Mouse (Mus musculus) urinary bladder, postnatal 25 days (tissue): Measurements from ENCODE around the gene Klhdc8a.
"Not testable (repeated sequence)": the region's sequence is repeated elsewhere in the genome, so short reads cannot be mapped to it uniquely, and the experiment has no call there.

Experiments
- DNase-seq: peaks from one replicate; pipeline ENCODE4 v3.0.0; 2022; ENCODE audit warnings: low spot score

Klhdc8a gene

GRCm38 (mm10) chr1:132298425-132298800 lies at the start of gene Klhdc8a:
Gene Klhdc8a, plus strand, starts transcription at chr1:132298626.
- peak; percentile 49 for DNase-seq

GRCm38 (mm10) chr1:132254467-132254866 lies 44.0 kb upstream of the Klhdc8a start:
- no peak for DNase-seq

DNA sequence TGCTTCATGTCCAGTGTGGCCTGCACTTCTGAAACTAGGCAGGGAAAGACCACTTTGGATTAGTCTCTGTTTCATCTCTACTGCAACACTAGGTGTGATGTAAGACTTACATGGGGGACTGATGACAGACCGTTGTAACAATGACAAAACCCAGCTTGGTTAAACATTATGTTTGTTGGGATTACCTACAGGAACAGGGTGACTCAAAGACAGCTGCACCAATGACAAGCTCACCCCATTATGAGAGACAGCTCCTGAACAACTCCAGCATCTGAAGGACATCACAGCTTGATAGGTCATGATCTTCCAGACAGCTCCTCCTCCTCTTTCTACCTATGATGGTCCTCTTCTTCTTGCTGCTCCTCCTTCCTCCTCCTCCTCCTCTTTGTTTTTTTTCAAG lies 38.1 kb upstream of the Klhdc8a start:
- DNase-seq, result no peak

DNA sequence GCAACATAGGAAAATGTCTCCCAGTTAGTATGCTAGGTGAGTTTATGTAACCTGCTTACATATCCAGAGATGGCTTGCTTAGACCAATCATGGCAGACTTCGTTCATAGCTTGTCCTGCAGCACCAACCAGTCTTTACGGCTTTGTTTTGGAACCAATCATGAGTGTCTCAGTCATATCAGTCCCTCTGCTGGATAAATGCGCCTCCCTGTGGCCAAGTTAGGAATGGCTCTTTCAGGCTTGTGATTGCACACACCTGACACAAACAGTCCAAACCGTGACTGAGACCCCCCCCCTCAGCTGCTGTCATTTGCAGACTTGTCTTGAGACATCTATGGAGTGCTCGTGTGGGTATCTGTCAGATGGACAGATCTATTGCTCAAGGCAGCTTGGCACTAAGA lies 37.4 kb upstream of the Klhdc8a start:
- DNase-seq, result no peak

GRCm38 (mm10) chr1:132263618-132264017 lies 34.8 kb upstream of the Klhdc8a start:
- no peak for DNase-seq

- DNase-seq, result no peak
Measured at GRCm38 (mm10) chr1:132264577-132264976, 33.8 kb upstream of the Klhdc8a start.

- no peak for DNase-seq
Measured at GRCm38 (mm10) chr1:132265211-132265859, 33.1 kb upstream of the Klhdc8a start.

- DNase-seq, result no peak
Measured at GRCm38 (mm10) chr1:132265936-132266335, 32.5 kb upstream of the Klhdc8a start.

DNA sequence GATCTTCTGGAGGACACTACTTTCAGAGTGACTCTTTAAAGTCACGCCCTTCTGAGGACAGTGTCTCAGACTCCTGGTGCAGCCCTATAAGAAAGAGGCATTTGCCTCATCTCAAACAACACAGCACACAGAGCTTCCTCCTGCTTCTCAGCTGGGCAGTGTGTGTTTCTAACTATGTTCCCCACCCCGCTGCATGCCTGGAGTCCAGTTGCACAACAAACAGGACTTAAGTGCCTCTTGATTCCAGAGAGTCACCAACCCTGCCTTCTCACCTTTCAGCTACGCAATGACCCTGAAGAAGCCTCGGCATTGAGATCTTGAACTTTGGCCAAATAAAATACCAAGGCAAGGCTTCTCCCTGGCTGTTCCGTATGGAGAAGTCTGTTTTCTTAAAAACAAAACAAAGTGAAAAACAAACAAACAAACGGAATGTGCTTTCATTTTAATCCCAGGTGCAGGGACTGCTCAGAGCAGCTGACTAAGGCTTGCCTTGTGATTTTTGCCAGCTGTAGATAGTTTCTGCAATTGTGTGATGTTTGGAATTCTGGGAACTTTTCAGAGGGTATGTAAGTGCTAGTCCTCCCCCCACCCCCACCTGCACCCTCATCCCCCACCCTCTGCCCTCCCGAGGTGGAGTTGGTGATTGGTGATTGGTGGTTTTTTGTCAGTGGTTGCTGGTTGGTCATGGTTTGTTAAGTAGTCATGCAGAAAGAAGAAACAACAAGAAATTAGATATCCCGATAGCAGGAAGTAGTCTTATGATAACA lies 31.5 kb upstream of the Klhdc8a start:
- no peak for DNase-seq

DNA sequence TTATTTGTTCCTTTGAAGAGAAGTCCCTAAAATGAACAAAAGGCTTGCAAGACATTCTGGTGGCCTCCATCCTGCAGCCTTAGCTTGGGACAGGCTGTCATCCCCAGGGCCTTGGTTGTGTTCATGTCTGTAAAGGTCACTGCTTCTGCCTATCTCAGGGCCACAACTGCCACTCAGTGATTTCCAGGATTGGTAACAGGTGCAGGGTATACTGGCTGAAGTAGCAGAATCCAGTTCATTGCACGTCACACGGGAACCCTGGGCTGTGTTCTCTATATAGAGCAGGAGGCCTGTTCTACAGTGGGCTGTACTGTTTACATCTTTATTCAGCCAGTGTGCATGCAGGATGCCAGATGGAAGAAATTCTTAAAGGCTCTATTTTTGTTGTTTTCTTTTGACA lies 30.5 kb upstream of the Klhdc8a start:
- DNase-seq, result no peak

- DNase-seq, result no peak
Measured at GRCm38 (mm10) chr1:132268418-132269060, 29.9 kb upstream of the Klhdc8a start.

GRCm38 (mm10) chr1:132271237-132271636 lies 27.2 kb upstream of the Klhdc8a start:
- DNase-seq, result no peak

GRCm38 (mm10) chr1:132276694-132277093 lies 21.7 kb upstream of the Klhdc8a start:
- no peak for DNase-seq

GRCm38 (mm10) chr1:132277124-132277523 lies 21.3 kb upstream of the Klhdc8a start:
- no peak for DNase-seq

DNA sequence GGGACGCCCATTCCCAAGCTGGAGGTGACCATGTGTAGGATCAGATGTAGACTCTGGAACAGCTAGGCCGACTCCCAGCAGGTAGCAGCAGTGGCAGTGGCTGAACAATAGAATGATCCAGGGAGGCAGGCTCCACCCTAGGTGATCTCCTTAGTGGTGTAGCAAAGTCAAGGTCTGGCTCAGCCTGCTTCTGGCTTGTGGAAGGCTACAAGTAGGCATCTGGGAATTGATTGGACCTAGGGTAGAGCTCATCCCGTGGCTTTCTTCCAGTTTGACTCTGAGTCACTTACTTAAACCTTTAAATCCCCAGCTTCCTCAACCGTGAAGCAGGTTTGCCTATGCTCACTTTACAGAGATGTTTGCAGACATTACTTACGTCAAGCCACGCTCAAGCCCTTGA lies 17.8 kb upstream of the Klhdc8a start:
- not testable (repeated sequence) for DNase-seq

DNA sequence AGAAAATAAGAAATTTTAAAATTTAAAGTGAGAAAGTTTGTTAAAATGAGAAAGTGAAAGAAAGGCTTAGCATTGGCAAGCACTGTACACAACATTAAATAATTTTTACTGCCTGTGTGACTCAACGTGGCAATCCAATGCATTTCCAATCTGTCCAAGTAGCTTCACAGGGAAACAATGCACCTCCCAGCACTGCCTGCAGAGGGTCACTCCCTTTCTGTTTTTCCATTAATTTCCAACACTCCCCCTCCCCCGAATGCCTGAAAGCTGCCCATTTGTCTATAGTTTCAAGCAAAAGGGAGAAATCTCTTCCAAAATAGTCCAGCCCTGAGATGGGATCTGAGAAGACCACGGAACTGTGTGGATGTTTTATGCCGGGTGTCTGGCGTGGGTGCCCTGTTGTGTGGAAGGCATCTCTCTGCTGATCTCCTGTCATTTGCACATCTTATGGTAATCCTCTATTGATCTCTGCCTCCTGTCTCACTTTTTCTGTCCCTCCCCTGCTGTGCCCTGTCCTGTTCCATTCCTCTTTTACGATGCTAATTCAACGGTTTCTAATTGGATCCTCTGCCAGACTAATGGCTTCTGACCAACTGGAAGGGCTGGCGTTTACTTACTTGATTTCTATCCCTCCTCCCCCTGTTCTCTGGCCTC lies 16.8 kb upstream of the Klhdc8a start:
- DNase-seq, result no peak

GRCm38 (mm10) chr1:132282177-132282536 lies 16.3 kb upstream of the Klhdc8a start:
- no peak for DNase-seq

GRCm38 (mm10) chr1:132283018-132283417 lies 15.4 kb upstream of the Klhdc8a start:
- no peak for DNase-seq

GRCm38 (mm10) chr1:132286735-132287134 lies 11.7 kb upstream of the Klhdc8a start:
- no peak for DNase-seq

DNA sequence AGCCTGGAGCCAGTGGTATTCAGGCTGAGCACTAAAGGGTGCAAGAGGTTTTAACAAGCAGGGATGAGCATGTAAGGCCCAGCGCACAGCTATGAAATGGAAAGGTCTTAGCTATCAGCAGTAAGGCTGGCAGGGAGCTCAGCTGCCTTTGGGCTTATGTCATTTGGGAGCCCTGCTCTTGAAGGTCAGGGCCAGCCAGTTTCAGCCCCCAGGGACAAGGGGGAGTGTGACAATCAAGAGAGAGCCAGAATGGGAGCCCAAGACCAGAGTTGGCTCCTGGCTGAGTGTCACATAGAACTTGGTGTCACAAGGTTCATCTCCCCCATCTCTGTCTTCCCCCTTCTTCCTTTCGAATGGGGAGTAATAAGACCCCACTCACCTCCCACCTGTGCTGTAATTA lies 11.0 kb upstream of the Klhdc8a start:
- DNase-seq, result no peak

GRCm38 (mm10) chr1:132287991-132288451 lies 10.4 kb upstream of the Klhdc8a start:
- no peak for DNase-seq

GRCm38 (mm10) chr1:132289965-132290364 lies 8.5 kb upstream of the Klhdc8a start:
- DNase-seq, result no peak
